Mouse (Mus musculus) liver, adult 2 months (tissue): ENCODE results near the gene Rpl19. TPM values are rescaled to one million over a fixed set of nuclear protein-coding genes. Genes with fewer than 3 reads are reported as not detected.

Source experiments
- DNase-seq: peaks from one replicate; pipeline ENCODE4 v3.0.0-alpha.2; 2011; ENCODE audit warnings: low read depth, low spot score; ENCODE audit errors: extremely low read depth
- H3K27ac ChIP-seq: fragments of 200-500 bp; replicated peaks from 2 replicates; pipeline ENCODE4 v1.5.1; 2012; ENCODE audit warnings: low read depth, mild to moderate bottlenecking, control low read depth, inconsistent platforms, low read length; ENCODE audit not compliant: insufficient read depth
- H3K27me3 ChIP-seq: fragments of 200-500 bp; 2 replicates; pipeline ENCODE4 v1.6.1; 2012; ENCODE audit warnings: mild to moderate bottlenecking, moderate library complexity, low read length, inconsistent platforms; ENCODE audit not compliant: control insufficient read depth, insufficient read depth
- H3K36me3 ChIP-seq: fragments of 200-500 bp; 2 replicates; pipeline ENCODE4 v1.6.1; 2012; ENCODE audit warnings: low read length, inconsistent platforms; ENCODE audit not compliant: control insufficient read depth, insufficient read depth
- H3K4me1 ChIP-seq: fragments of 200-500 bp; 2 replicates; pipeline ENCODE4 v1.6.1; 2011; ENCODE audit warnings: low read length; ENCODE audit not compliant: control insufficient read depth, insufficient read depth
- H3K4me3 ChIP-seq: fragments of 200-500 bp; 2 replicates; pipeline ENCODE4 v1.5.1; 2011; ENCODE audit warnings: low read depth, mild to moderate bottlenecking, control low read depth, low read length, moderate library complexity; ENCODE audit not compliant: insufficient read depth
- H3K79me2 ChIP-seq: fragments of 200-500 bp; 2 replicates; pipeline ENCODE4 v1.6.1; 2012; ENCODE audit warnings: inconsistent platforms, mild to moderate bottlenecking, low read length, moderate library complexity; ENCODE audit not compliant: control insufficient read depth, insufficient read depth
- H3K9ac ChIP-seq: fragments of 200-500 bp; 2 replicates; pipeline ENCODE4 v1.6.1; 2012; ENCODE audit warnings: low read depth, mild to moderate bottlenecking, control low read depth, inconsistent platforms, low read length
- POLR2A ChIP-seq: fragments of 200-500 bp; IDR thresholded peaks from 2 replicates; pipeline ENCODE4 v1.6.1; 2011; ENCODE audit warnings: low read length, control low read depth; ENCODE audit not compliant: insufficient read depth; ENCODE audit errors: extremely low read depth
- WGBS: fragments of 180-500 bp; shearing (Covaris S2); methylation state at CpG from one replicate; pipeline ENCODE4 v1.1.7; 2018; 5-methylcytosine and 5-hydroxymethylcytosine counted together
- polyA plus RNA-seq: library from polyadenylated mRNA; depleted of rRNA; stranded (reverse); fragments of >200 nt; gene quantifications from 2 replicates; pipeline ENCODE4 v1.2.3, GENCODE M21; 2012; rRNA removed
- total RNA-seq: library from RNA; depleted of rRNA; stranded (reverse); fragments of >200 nt; gene quantifications from 2 replicates; pipeline ENCODE4 v1.2.3, GENCODE M21; 2014; rRNA removed

Rpl19 gene
- total and polyA plus RNA-seq, 2 experiments, result 224 to 614 TPM

- no peaks in the 10 kb centered on the region for H3K4me1 ChIP-seq
Measured at GRCm38 (mm10) chr11:98077086-98077485, 50.6 kb downstream of the Rpl19 start.

More at GRCm38 (mm10) chr11:98077086-98077485, 50.6 kb downstream of the Rpl19 start:
- Histone ChIP-seq H3K4me3 (no peak overlapping the region), H3K79me2 (no peaks in the 10 kb centered on the region), H3K27ac (no peak overlapping the region), H3K9ac (no peak overlapping the region), H3K36me3 (no peaks in the 10 kb centered on the region), H3K27me3 (no peaks in the 10 kb centered on the region)
- DNase-seq, result no peak
- no peak for TF ChIP-seq POLR2A
- WGBS, result 68% methylated on average over 8 of the region's 8 CpGs

Other genes with a start within 250 kb of the Rpl19 start
- gene Rpl23, start 244.3 kb upstream of the Rpl19 start, total RNA-seq, result 240 and 283 TPM in 2 replicates
- 68.5 and 71.4 TPM in 2 replicates for gene Rpl23, start 244.3 kb upstream of the Rpl19 start, polyA plus RNA-seq
- 23.3 and 33.3 TPM in 2 replicates for gene Lasp1, start 227.7 kb upstream of the Rpl19 start, total RNA-seq
- gene Lasp1, start 227.7 kb upstream of the Rpl19 start, polyA plus RNA-seq, result 80.5 and 85.4 TPM in 2 replicates
- gene B230217C12Rik, start 185.9 kb upstream of the Rpl19 start, total RNA-seq, result 0.09 and 0.27 TPM in 2 replicates
- 0.14 and 0.29 TPM in 2 replicates for gene B230217C12Rik, start 185.9 kb upstream of the Rpl19 start, polyA plus RNA-seq
- gene Fbxo47, start 142.6 kb upstream of the Rpl19 start, total RNA-seq, result 1.4 and 1.9 TPM in 2 replicates
- 0.17 and 0.27 TPM in 2 replicates for gene Fbxo47, start 142.6 kb upstream of the Rpl19 start, polyA plus RNA-seq
- 0.28 and 0.47 TPM in 2 replicates for gene Plxdc1, start 40.3 kb upstream of the Rpl19 start, total RNA-seq
- 0.58 and 1.2 TPM in 2 replicates for gene Plxdc1, start 40.3 kb upstream of the Rpl19 start, polyA plus RNA-seq
- 0.20 and 0.37 TPM in 2 replicates for gene Arl5c, start 30.5 kb upstream of the Rpl19 start, total RNA-seq
- 0.44 and 0.55 TPM in 2 replicates for gene Arl5c, start 30.5 kb upstream of the Rpl19 start, polyA plus RNA-seq
- gene Cacnb1, start 3.7 kb upstream of the Rpl19 start, total RNA-seq, result 0.37 and 0.54 TPM in 2 replicates
- gene Cacnb1, start 3.7 kb upstream of the Rpl19 start, polyA plus RNA-seq, result 0.81 and 0.84 TPM in 2 replicates
- not detected in 2 replicates for gene Stac2, start 26.8 kb downstream of the Rpl19 start, total RNA-seq
- gene Stac2, start 26.8 kb downstream of the Rpl19 start, polyA plus RNA-seq, result 0.02 TPM in 1 of 2 replicates, not detected in the other
- 15.1 and 16.7 TPM in 2 replicates for gene Fbxl20, start 123.7 kb downstream of the Rpl19 start, total RNA-seq
- gene Fbxl20, start 123.7 kb downstream of the Rpl19 start, polyA plus RNA-seq, result 8.7 and 12.3 TPM in 2 replicates
- 10.0 and 12.9 TPM in 2 replicates for gene Med1, start 166.6 kb downstream of the Rpl19 start, total RNA-seq
- 5.3 and 5.6 TPM in 2 replicates for gene Med1, start 166.6 kb downstream of the Rpl19 start, polyA plus RNA-seq
- gene Cdk12, start 176.3 kb downstream of the Rpl19 start, total RNA-seq, result 19.5 and 20.3 TPM in 2 replicates
- 5.8 and 7.9 TPM in 2 replicates for gene Cdk12, start 176.3 kb downstream of the Rpl19 start, polyA plus RNA-seq